Mouse (Mus musculus): ENCODE results near the gene Aldh1a3.

The Aldh1a3 gene

GRCm38 (mm10) chr7:66427437-66428161 is at the start of gene Aldh1a3:
Aldh1a3 (minus strand) TSS chr7:66427517.
- no peak for DNase-seq

- no peak for DNase-seq
Measured at GRCm38 (mm10) chr7:66476289-66476688, 49.0 kb upstream of the Aldh1a3 start.

- DNase-seq = no peak
Measured at GRCm38 (mm10) chr7:66471641-66472216, 44.4 kb upstream of the Aldh1a3 start.

GRCm38 (mm10) chr7:66466641-66467040 is 39.3 kb upstream of the Aldh1a3 start:
- DNase-seq = no peak

GRCm38 (mm10) chr7:66465241-66465640 is 37.9 kb upstream of the Aldh1a3 start:
- DNase-seq = no peak

- no peak for DNase-seq
Measured at GRCm38 (mm10) chr7:66463081-66463480, 35.8 kb upstream of the Aldh1a3 start.

GRCm38 (mm10) chr7:66451622-66452295 is 24.4 kb upstream of the Aldh1a3 start:
- no peak for DNase-seq

- DNase-seq = no peak
Measured at GRCm38 (mm10) chr7:66449971-66450752, 22.8 kb upstream of the Aldh1a3 start.

GRCm38 (mm10) chr7:66448786-66449540 is 21.6 kb upstream of the Aldh1a3 start:
- DNase-seq = no peak

GRCm38 (mm10) chr7:66448304-66448703 is 21.0 kb upstream of the Aldh1a3 start:
- no peak for DNase-seq

GRCm38 (mm10) chr7:66446860-66447259 is 19.5 kb upstream of the Aldh1a3 start:
- DNase-seq = no peak

GRCm38 (mm10) chr7:66445117-66445905 is 18.0 kb upstream of the Aldh1a3 start:
- DNase-seq = no peak

GRCm38 (mm10) chr7:66444706-66445105 is 17.4 kb upstream of the Aldh1a3 start:
- DNase-seq = no peak

GRCm38 (mm10) chr7:66442501-66443369 is 15.4 kb upstream of the Aldh1a3 start:
- DNase-seq = no peak

GRCm38 (mm10) chr7:66438787-66439669 is 11.7 kb upstream of the Aldh1a3 start:
- DNase-seq = no peak

GRCm38 (mm10) chr7:66434453-66434935 is 7.2 kb upstream of the Aldh1a3 start:
- peak; percentile 26 for DNase-seq

GRCm38 (mm10) chr7:66427053-66427436 is 272 bp downstream of the Aldh1a3 start:
- DNase-seq = no peak

GRCm38 (mm10) chr7:66421903-66422302 is 5.4 kb downstream of the Aldh1a3 start:
- DNase-seq = no peak

GRCm38 (mm10) chr7:66418981-66419380 is 8.3 kb downstream of the Aldh1a3 start:
- no peak for DNase-seq

Measured in cerebellum, adult 9-11 months (tissue).